Comparison of ENCODE assay signal across 9 mouse cellular contexts in the genomic region with DNA sequence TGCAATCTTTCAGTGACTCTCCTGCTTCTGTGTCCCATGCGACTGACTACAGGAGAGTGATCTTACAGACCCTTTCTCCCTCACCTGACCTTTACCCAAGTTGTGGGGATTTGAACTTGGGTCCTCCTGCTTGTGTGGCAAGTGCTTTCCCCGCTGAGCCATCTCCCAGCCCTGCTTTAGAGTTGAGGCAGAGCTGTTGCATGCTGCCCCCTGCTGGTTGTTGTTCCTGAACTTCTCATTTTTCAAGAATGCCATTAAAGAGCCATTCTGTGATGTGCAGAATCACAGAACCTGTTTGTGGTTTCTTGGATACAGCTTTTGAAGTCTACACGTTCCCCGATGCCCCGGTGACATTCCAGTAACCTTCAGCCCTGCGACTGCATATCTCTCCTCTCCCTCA.
DNase-seq lines count a peak whose midpoint lies in the region; ATAC-seq and TF ChIP-seq lines count a peak whose summit lies in the region.
"Had no signal": no experiment of that assay in that cellular context is flagged by ENCODE, and none has a peak within 500 bp of the region (broad histone marks: within the 10 kb centered on the region; RNA-seq: fewer than 3 reads in every experiment).

No protein-coding gene starts in this region.

- WGBS in lung, embryonic 14.5 days: 55% methylated on average over 6 of the region's 6 CpGs

- H3K27ac ChIP-seq in lung, embryonic 14.5 days (ENCODE audit: low read depth): no peak overlapping the region
- H3K27ac ChIP-seq: heart, embryonic 15.5 days; neural tube, embryonic 12.5 days had no signal

- H3K9me3 ChIP-seq in lung, embryonic 14.5 days (ENCODE audit: low read depth, low read length): no peaks in the 10 kb centered on the region
- H3K9me3 ChIP-seq: heart, embryonic 15.5 days; neural tube, embryonic 12.5 days had no signal

- no peak overlapping the region for H3K4me3 ChIP-seq in lung, embryonic 14.5 days (ENCODE audit: low read depth, low read length)
- H3K4me3 ChIP-seq: heart, embryonic 15.5 days; neural tube, embryonic 12.5 days had no signal

- ATAC-seq in lung, embryonic 14.5 days (ENCODE audit: insufficient read depth): no peak

- H3K4me1 ChIP-seq in lung, embryonic 14.5 days (ENCODE audit: insufficient read depth): no peaks in the 10 kb centered on the region
- H3K4me1 ChIP-seq: heart, embryonic 15.5 days; neural tube, embryonic 12.5 days had no signal

- H3K27me3 ChIP-seq in lung, embryonic 14.5 days (ENCODE audit: insufficient read depth, low read length): no peaks in the 10 kb centered on the region; the same call in 1 of the 2 replicates
- H3K27me3 ChIP-seq: neural tube, embryonic 12.5 days had no signal

- DNase-seq in kidney, adult 8-10 months: peak; percentile 12 to 42
- DNase-seq in kidney, adult 11 months: no peak
- DNase-seq in CD8-positive naive resting alpha-beta T cell, adult 2 months (ENCODE audit: low read depth in 2 of 2, low spot score in 2 of 2): peak; percentile 26 to 39
- peak; percentile 31 for DNase-seq in MEL-GATA-1-ER (ENCODE audit: extremely low read depth, low read depth)
- peak; percentile 45 for DNase-seq in embryo, embryonic 9.5 days (ENCODE audit: extremely low spot score)
- peak; percentile 76 for DNase-seq in lung, embryonic 14.5 days
- DNase-seq in yolk sac, embryonic 10.5 days (ENCODE audit: low spot score): peak; percentile 21

- no peak overlapping the region for H3K4me2 ChIP-seq in lung, embryonic 14.5 days
- H3K4me2 ChIP-seq: heart, embryonic 15.5 days; neural tube, embryonic 12.5 days had no signal

- H3K9ac ChIP-seq in lung, embryonic 14.5 days: no peak overlapping the region
- H3K9ac ChIP-seq: heart, embryonic 15.5 days; neural tube, embryonic 12.5 days had no signal

- no peaks in the 10 kb centered on the region for H3K36me3 ChIP-seq in lung, embryonic 14.5 days (ENCODE audit: insufficient read depth)
- H3K36me3 ChIP-seq: heart, embryonic 15.5 days; neural tube, embryonic 12.5 days had no signal

- peak; percentile 71 for TF ChIP-seq CTCF in lung, embryonic 14.5 days (IDR thresholded peaks at IDR 0.05; ENCODE audit: low read depth)
